Mouse (Mus musculus): ENCODE results near the gene Ccnd1. TPM values are rescaled to one million over a fixed set of nuclear protein-coding genes. Genes with fewer than 3 reads are reported as not detected.

Gene Ccnd1
- total RNA-seq, 2 experiments from 2014 or later: 3.8 to 5.9 TPM

- ATAC-seq (replicated peaks; ENCODE audit: low FRiP score, low TSS enrichment, poor library complexity, severe bottlenecking): no peak
Observed at GRCm38 (mm10) chr7:144940585-144940984, 860 bp upstream of the Ccnd1 start.

- no peak for ATAC-seq (replicated peaks; ENCODE audit: low FRiP score, low TSS enrichment, poor library complexity, severe bottlenecking)
Observed at GRCm38 (mm10) chr7:144940003-144940571, 362 bp upstream of the Ccnd1 start.

- no peak for ATAC-seq (replicated peaks; ENCODE audit: low FRiP score, low TSS enrichment, poor library complexity, severe bottlenecking)
Observed at GRCm38 (mm10) chr7:144938661-144939343, 923 bp downstream of the Ccnd1 start.

- ATAC-seq (replicated peaks; ENCODE audit: low FRiP score, low TSS enrichment, poor library complexity, severe bottlenecking): no peak; the same call in 1 of the 2 replicates
Observed at GRCm38 (mm10) chr7:144937899-144938517, 1.7 kb downstream of the Ccnd1 start.

GRCm38 (mm10) chr7:144937490-144937889 lies 2.2 kb downstream of the Ccnd1 start:
- peak; percentile 69 for ATAC-seq (replicated peaks; ENCODE audit: low FRiP score, low TSS enrichment, poor library complexity, severe bottlenecking)

GRCm38 (mm10) chr7:144936311-144936880 lies 3.3 kb downstream of the Ccnd1 start:
- no peak for ATAC-seq (replicated peaks; ENCODE audit: low FRiP score, low TSS enrichment, poor library complexity, severe bottlenecking)

GRCm38 (mm10) chr7:144935563-144935962 lies 4.2 kb downstream of the Ccnd1 start:
- no peak for ATAC-seq (replicated peaks; ENCODE audit: low FRiP score, low TSS enrichment, poor library complexity, severe bottlenecking)

- no peak for ATAC-seq (replicated peaks; ENCODE audit: low FRiP score, low TSS enrichment, poor library complexity, severe bottlenecking)
Observed at GRCm38 (mm10) chr7:144934901-144935300, 4.8 kb downstream of the Ccnd1 start.

GRCm38 (mm10) chr7:144933796-144934195 lies 5.9 kb downstream of the Ccnd1 start:
- ATAC-seq (replicated peaks; ENCODE audit: low FRiP score, low TSS enrichment, poor library complexity, severe bottlenecking): no peak

GRCm38 (mm10) chr7:144933336-144933735 lies 6.4 kb downstream of the Ccnd1 start:
- ATAC-seq (replicated peaks; ENCODE audit: low FRiP score, low TSS enrichment, poor library complexity, severe bottlenecking): no peak

GRCm38 (mm10) chr7:144932389-144932937 lies 7.3 kb downstream of the Ccnd1 start:
- no peak for ATAC-seq (replicated peaks; ENCODE audit: low FRiP score, low TSS enrichment, poor library complexity, severe bottlenecking)

GRCm38 (mm10) chr7:144931778-144932177 lies 7.9 kb downstream of the Ccnd1 start:
- ATAC-seq (replicated peaks; ENCODE audit: low FRiP score, low TSS enrichment, poor library complexity, severe bottlenecking): no peak

- ATAC-seq (replicated peaks; ENCODE audit: low FRiP score, low TSS enrichment, poor library complexity, severe bottlenecking): no peak
Observed at GRCm38 (mm10) chr7:144929931-144930330, 9.8 kb downstream of the Ccnd1 start.

- ATAC-seq (replicated peaks; ENCODE audit: low FRiP score, low TSS enrichment, poor library complexity, severe bottlenecking): no peak
Observed at GRCm38 (mm10) chr7:144929506-144929905, 10.2 kb downstream of the Ccnd1 start.

GRCm38 (mm10) chr7:144928889-144929210 lies 10.9 kb downstream of the Ccnd1 start:
- ATAC-seq (replicated peaks; ENCODE audit: low FRiP score, low TSS enrichment, poor library complexity, severe bottlenecking): no peak

GRCm38 (mm10) chr7:144928009-144928888 lies 11.5 kb downstream of the Ccnd1 start:
- ATAC-seq (replicated peaks; ENCODE audit: low FRiP score, low TSS enrichment, poor library complexity, severe bottlenecking): peak; percentile 73

GRCm38 (mm10) chr7:144927591-144927990 lies 12.1 kb downstream of the Ccnd1 start:
- ATAC-seq (replicated peaks; ENCODE audit: low FRiP score, low TSS enrichment, poor library complexity, severe bottlenecking): peak; percentile 80

- ATAC-seq (replicated peaks; ENCODE audit: low FRiP score, low TSS enrichment, poor library complexity, severe bottlenecking): no peak
Observed at GRCm38 (mm10) chr7:144918823-144919222, 20.9 kb downstream of the Ccnd1 start.

GRCm38 (mm10) chr7:144914948-144915750 lies 24.6 kb downstream of the Ccnd1 start, which contains the start of gene LTO1:
Gene LTO1 (plus strand): TSS chr7:144915100.
- peak; percentile 92 for ATAC-seq (replicated peaks; ENCODE audit: low FRiP score, low TSS enrichment, poor library complexity, severe bottlenecking)
